Mouse (Mus musculus) limb, embryonic 13.5 days (tissue): ENCODE data around the gene Wbp1l. TPM values are rescaled to one million over a fixed set of nuclear protein-coding genes. Genes with fewer than 3 reads are reported as not detected.

Source experiments
- ATAC-seq: fragments of 200-750 bp; cut with Nextera tagmentation; 2 replicates; pipeline ENCODE4 v1.8.0; 2017; ENCODE audit warnings: low read depth, moderate number of reproducible peaks, moderate TSS enrichment; ENCODE audit not compliant: low FRiP score
- H3K27ac ChIP-seq: fragments of 300-500 bp; sonication (generic); 2 replicates; pipeline ENCODE4 v1.5.1; 2015; ENCODE audit warnings: inconsistent platforms, mild to moderate bottlenecking, moderate library complexity
- H3K27me3 ChIP-seq: fragments of 300-500 bp; sonication (generic); 2 replicates; pipeline ENCODE4 v1.6.1; 2015; ENCODE audit warnings: mild to moderate bottlenecking, inconsistent platforms
- H3K36me3 ChIP-seq: fragments of 300-500 bp; sonication (generic); 2 replicates; pipeline ENCODE4 v1.6.1; 2015; ENCODE audit warnings: inconsistent platforms, mild to moderate bottlenecking, moderate library complexity
- H3K4me1 ChIP-seq: fragments of 300-500 bp; sonication (generic); 2 replicates; pipeline ENCODE4 v1.6.1; 2015; ENCODE audit warnings: inconsistent platforms
- H3K4me2 ChIP-seq: fragments of 300-500 bp; sonication (generic); replicated peaks from 2 replicates; pipeline ENCODE4 v1.6.1; 2015; ENCODE audit warnings: inconsistent platforms, mild to moderate bottlenecking, moderate library complexity
- H3K4me3 ChIP-seq: fragments of 300-500 bp; sonication (generic); 2 replicates; pipeline ENCODE4 v1.5.1; 2015; ENCODE audit warnings: moderate library complexity, mild to moderate bottlenecking, inconsistent platforms
- H3K9ac ChIP-seq: fragments of 300-500 bp; sonication (generic); 2 replicates; pipeline ENCODE4 v1.6.1; 2015; ENCODE audit warnings: mild to moderate bottlenecking, inconsistent platforms
- H3K9me3 ChIP-seq: fragments of 300-500 bp; sonication (generic); 2 replicates; pipeline ENCODE4 v1.6.1; 2016; ENCODE audit warnings: inconsistent platforms
- WGBS: fragments of 180-500 bp; shearing (Covaris S2); methylation state at CpG from one replicate; pipeline ENCODE4 v1.1.7; 2015; 5-methylcytosine and 5-hydroxymethylcytosine counted together
- polyA plus RNA-seq: library from polyadenylated mRNA; unstranded; fragments of >200 nt; fragmentation: Nextera tagmentation; extraction: Ambion mirVana; gene quantifications from 2 replicates; pipeline ENCODE4 v1.2.1, GENCODE M21; 2015

Wbp1l gene
- polyA plus RNA-seq, 1 experiment from 2014 or later: 49.9 TPM

DNA sequence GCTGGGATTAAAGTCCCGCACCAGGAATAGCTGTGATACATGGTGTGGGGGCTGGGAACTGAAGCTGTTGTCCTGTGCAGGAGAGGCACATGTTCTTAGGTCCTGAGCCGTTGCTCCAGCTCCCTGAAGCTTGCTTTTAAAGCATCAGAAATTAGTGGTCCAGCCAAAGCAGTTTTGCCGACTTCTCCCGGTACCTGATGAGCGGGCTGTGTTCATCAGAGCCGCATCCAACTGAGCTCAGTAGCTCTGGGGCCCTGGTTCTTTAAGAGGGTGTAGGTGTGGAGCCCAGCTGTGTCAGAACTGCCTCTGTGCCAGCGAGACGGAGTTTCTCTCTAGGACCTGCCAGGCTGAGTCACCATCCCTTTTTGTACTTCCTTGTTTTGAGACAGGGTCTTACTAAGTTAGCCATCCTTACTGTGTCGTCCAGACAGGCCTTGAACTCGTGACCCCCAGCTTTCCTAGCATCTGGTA is 100.2 kb downstream of the Wbp1l start:
- 73% methylated on average over 10 of the region's 10 CpGs for WGBS
- H3K4me1 ChIP-seq: no peaks in the 10 kb centered on the region
- no peak overlapping the region for H3K4me3 ChIP-seq
- no peak overlapping the region for H3K9ac ChIP-seq
- no peaks in the 10 kb centered on the region for H3K9me3 ChIP-seq
- no peak overlapping the region for H3K4me2 ChIP-seq
- peaks cover 36% of the 10 kb centered on the region for H3K36me3 ChIP-seq
- H3K27ac ChIP-seq: no peak overlapping the region
- H3K27me3 ChIP-seq: no peaks in the 10 kb centered on the region
- ATAC-seq: no peak

DNA sequence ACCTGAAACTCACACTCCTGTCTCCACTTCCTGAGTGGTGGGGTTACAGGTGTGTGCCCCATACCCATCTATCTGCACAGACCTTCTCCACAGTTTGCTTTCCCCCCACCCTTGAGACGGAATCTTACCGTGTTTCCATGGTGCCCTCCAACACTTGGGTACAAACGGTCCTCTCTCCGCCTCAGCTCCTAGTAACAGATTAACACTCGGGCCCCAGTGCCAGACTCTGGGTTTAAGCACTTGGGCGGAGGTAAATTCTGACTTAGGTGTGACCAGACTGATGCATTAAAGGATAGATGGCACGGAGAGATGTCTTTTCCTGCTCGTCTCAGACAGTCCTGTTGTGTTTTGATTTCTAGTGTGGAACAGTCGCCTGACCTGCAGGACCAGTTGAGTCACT is 102.3 kb downstream of the Wbp1l start:
- Histone ChIP-seq H3K9me3 (no peaks in the 10 kb centered on the region), H3K4me2 (no peak overlapping the region), H3K27me3 (no peaks in the 10 kb centered on the region), H3K27ac (no peak overlapping the region), H3K4me1 (no peaks in the 10 kb centered on the region), H3K36me3 (peaks cover 27% of the 10 kb centered on the region), H3K4me3 (no peak overlapping the region), H3K9ac (no peak overlapping the region)
- ATAC-seq: no peak
- WGBS: 84% methylated on average over 9 of the region's 9 CpGs

DNA sequence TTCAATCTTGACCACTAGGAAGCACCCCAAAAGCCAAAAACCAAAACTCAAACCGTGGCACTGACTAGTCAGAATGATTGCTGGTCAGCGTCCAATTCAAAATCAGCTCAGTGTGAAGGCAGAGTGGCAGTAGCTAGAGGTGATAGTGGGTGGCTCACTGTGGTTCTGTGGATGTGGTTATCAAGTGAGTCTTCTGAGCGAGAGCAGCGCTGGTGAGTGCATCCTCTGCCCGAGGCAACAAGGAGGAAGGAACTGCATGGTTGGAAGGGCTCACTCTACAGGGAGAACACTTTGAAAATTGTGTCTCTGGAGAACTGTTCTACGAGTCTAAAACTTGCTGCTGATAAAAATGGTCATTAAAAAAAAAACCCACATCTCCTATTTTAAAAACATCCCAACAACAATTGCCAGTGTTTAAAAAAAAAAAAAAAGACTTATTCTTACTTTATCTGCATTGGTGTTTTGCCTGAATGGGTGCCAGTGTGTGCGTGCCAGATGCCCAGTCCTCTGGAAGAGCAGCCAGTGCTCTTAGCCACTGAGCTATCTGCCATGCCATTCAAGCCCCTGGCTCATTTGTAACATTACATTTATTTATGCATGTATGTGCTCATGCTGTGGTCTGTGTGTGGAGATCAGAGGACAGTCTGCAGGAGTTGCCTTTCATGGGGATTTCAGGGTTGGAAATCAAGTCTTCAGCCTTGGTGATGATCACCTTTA is 107.1 kb downstream of the Wbp1l start:
- no peak overlapping the region for H3K4me3 ChIP-seq
- no peak for ATAC-seq
- no peak overlapping the region for H3K4me2 ChIP-seq
- no peak overlapping the region for H3K9ac ChIP-seq
- H3K27ac ChIP-seq: no peak overlapping the region
- WGBS: 66% methylated on average over 7 of the region's 7 CpGs
- H3K36me3 ChIP-seq: peaks cover 21% of the 10 kb centered on the region
- peaks cover 11% of the 10 kb centered on the region for H3K4me1 ChIP-seq
- H3K9me3 ChIP-seq: no peaks in the 10 kb centered on the region
- no peaks in the 10 kb centered on the region for H3K27me3 ChIP-seq

DNA sequence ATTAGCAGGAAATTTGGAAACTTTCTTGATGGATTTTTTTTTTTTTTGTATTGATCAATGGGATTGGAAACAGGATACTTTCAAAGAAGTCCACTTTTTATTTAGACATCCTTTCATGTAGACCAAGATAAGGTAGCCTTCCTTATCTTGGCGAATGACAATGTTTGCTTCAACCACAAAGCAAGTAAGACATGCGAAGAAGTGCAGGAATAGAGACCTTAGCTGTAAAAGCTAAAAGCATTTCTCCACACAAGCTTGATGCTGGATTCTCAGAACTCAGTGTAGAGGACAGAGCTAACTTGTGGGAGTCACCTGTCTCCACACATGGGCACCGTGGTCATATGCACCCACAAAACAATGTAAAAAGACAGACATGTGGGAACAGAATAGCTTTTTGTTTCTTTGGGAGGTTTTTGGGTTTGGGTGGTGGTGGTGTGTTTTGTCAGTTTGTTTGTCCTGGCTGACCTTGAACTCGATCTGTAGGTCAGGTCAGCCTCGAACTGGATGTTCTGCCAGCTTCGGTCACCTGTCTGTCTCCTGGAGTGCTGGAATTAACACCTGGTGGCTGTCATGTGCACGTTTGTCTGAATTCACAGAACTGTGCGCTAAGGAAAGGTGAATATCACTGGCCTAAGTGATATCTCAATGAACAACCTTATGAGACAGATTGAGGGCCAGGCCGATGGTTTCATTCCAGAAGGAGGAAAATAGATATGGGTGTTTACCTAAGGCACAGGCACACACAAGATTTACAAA is 107.8 kb downstream of the Wbp1l start:
- no peaks in the 10 kb centered on the region for H3K9me3 ChIP-seq
- H3K9ac ChIP-seq: no peak overlapping the region
- WGBS: 74% methylated on average over 9 of the region's 9 CpGs
- no peak for ATAC-seq
- H3K4me1 ChIP-seq: peaks cover 11% of the 10 kb centered on the region
- peak overlapping the region; percentile 61 for H3K4me2 ChIP-seq
- H3K27ac ChIP-seq: no peak overlapping the region
- H3K27me3 ChIP-seq: no peaks in the 10 kb centered on the region
- H3K4me3 ChIP-seq: peak overlapping the region; percentile 54
- peaks cover 14% of the 10 kb centered on the region; the same call in 1 of the 2 replicates for H3K36me3 ChIP-seq

Other genes starting within 250 kb of the Wbp1l start
- 2.7 TPM in 2 replicates for gene 2310034G01Rik, start 248.8 kb upstream of the Wbp1l start, polyA plus RNA-seq
- 145 and 152 TPM in 2 replicates for gene Actr1a, start 203.3 kb upstream of the Wbp1l start, polyA plus RNA-seq
- gene Sufu, start 202.2 kb upstream of the Wbp1l start, polyA plus RNA-seq: 36.4 and 38.8 TPM in 2 replicates
- gene Trim8, start 97.4 kb upstream of the Wbp1l start, polyA plus RNA-seq: 13.6 and 14.2 TPM in 2 replicates
- gene Arl3, start 25.9 kb upstream of the Wbp1l start, polyA plus RNA-seq: 178 and 183 TPM in 2 replicates
- 27.8 and 28.1 TPM in 2 replicates for gene Sfxn2, start 25.7 kb upstream of the Wbp1l start, polyA plus RNA-seq
- 0.05 TPM in 1 of 2 replicates, not detected in the other for gene Cyp17a1, start 74.1 kb downstream of the Wbp1l start, polyA plus RNA-seq
- 15.7 and 18.1 TPM in 2 replicates for gene Borcs7, start 90.8 kb downstream of the Wbp1l start, polyA plus RNA-seq
- 38.3 and 38.5 TPM in 2 replicates for gene As3mt, start 108.4 kb downstream of the Wbp1l start, polyA plus RNA-seq
- 3.2 and 4.1 TPM in 2 replicates for gene Cnnm2, start 162.5 kb downstream of the Wbp1l start, polyA plus RNA-seq